Mouse (Mus musculus) spleen, adult 10 weeks (tissue): ENCODE measurements around the gene Olfr1025-ps1. TPM values are rescaled to one million over a fixed set of nuclear protein-coding genes. Genes with fewer than 3 reads are reported as not detected.

Experiments used
- polyA plus RNA-seq: library from polyadenylated mRNA; stranded (reverse); fragments of 350-450 nt; fragmentation: Illumina TruSeq; extraction: RNeasy Lipid Tissue Mini Kit (QIAGEN cat#74804); gene quantifications from one replicate; pipeline ENCODE4 v1.2.3, GENCODE M21; 2015; ENCODE audit warnings: low replicate concordance; ENCODE audit not compliant: insufficient read depth

Gene Olfr1025-ps1
- not detected for polyA plus RNA-seq

DNA sequence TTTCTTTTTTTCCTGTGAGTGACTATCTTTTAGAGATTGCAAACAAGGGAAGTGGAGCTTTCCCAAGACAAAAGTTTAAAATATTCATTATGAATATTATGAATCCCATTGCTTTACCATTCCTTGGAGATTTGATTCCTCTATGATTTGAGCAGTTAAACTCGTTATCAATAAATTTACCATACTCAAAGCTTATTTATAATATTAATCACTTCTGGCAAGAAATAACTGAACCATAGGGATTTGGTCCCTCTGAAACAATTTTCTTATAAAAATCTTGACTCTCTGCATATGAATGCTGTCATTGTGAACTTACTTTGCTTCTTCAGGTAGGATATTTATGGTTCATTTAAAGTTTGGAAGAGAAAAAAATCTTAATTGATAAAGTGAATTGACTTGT, at the start of gene Olfr1025-ps1:
Gene Olfr1025-ps1 (plus strand): TSS at position 301 of the 400 bp plus-strand sequence.

DNA sequence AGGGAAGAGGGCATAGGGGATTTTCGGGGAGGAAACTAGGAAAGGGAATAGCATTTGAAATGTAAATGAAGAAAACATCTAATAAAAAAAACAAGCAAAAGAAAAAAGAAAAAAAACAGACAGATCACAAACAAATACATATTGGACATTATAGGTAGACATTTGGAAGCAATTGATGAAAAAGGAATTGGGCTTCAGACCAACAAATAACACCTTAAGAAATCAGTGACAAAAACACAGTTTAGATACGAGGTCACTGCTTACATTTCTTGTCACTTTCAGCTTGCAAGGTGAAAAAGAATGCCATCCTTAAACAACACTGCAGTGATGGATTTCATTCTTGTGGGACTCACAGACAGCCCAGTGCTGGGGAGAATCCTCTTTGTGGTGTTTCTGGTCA, 46.7 kb upstream of the Olfr1025-ps1 start, which contains the start of gene Olfr1022:
Gene Olfr1022 (plus strand): TSS at position 301 of the 400 bp plus-strand sequence.

DNA sequence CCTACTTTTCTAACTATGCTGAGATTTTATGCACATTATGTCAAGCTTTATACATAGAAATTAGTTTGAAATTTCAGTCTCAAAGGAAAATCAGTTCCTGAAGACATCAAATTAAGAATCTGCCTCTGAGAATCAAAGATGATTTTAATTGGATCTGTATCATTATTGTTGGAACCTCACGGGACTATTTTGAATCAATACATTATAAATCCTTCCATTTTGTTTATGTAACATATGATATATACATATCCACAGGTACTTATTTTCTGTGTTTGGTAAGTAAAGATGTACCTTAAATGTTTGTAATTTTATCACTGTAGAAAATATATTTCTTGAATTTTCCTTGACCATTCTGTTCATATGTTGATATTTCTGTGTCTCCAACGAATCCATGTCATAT, 29.7 kb upstream of the Olfr1025-ps1 start, which contains the start of gene Olfr1023:
Gene Olfr1023 (plus strand): TSS at position 301 of the 400 bp plus-strand sequence.

DNA sequence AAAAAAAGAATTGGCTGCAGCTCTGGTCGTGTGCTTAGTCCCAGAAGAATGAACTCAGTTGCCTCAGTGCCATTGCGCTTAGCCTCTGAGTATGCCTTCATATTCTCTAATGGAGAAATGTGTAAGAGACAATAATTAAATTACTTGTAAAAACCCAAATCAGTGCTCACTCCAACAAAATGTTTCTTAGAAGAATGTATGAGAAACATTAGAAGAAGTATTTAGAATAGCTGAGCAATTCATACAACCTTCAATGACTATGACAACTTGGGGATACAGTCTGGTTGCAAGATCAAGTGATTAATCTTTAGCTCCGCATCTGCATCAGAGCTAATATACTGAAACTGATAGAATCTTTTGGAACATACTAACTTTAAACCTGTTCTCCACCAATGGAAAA, 10.0 kb upstream of the Olfr1025-ps1 start, which contains the start of gene Olfr1024:
Gene Olfr1024 (minus strand): TSS at position 101 of the 400 bp plus-strand sequence.

DNA sequence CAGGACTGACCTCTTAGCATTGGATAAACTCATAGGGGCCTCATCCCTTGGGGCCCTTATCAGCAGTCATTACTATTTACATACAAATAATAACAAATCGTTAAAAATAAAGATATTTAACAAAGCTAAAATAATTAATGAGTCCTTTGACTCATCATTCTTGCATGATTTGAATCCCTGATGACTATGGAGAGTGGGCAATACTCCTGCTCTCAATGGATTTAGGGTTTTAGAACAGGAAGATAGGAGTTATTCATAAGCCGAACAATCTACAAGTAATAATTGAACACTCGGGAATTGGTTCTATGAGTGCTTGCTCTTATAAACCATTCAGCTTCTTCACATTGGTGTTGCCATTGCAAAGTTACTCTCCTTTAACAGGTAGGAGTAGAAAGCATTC, 6.3 kb downstream of the Olfr1025-ps1 start, which contains the start of gene Olfr1026:
Gene Olfr1026 (plus strand): TSS at position 301 of the 400 bp plus-strand sequence.

DNA sequence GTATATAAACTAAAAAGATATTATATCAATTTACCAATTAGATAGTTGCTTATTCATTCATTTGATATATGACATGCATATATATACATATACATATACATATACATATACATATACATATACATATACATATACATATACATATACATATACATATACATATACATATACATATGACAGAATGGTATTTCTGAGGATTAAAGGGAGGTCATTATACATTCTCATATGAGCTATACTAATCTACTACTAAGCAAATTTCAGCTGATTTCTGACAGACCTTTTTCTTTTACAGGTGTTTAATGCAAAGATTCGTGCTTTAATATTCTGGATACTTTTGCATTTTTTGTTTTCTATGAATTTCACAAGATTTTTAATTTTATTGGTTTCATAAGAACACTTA, 35.1 kb downstream of the Olfr1025-ps1 start, which contains the start of gene Olfr1028:
Gene Olfr1028 (plus strand): TSS at position 301 of the 400 bp plus-strand sequence.

Other genes starting within 250 kb of the Olfr1025-ps1 start
- gene Olfr1006, start 236.4 kb upstream of the Olfr1025-ps1 start, polyA plus RNA-seq, result not detected
- not detected for gene Olfr1008, start 225.8 kb upstream of the Olfr1025-ps1 start, polyA plus RNA-seq
- not detected for gene Olfr1009, start 199.8 kb upstream of the Olfr1025-ps1 start, polyA plus RNA-seq
- not detected for gene Olfr1012, start 152.4 kb upstream of the Olfr1025-ps1 start, polyA plus RNA-seq
- gene Olfr1013, start 148.1 kb upstream of the Olfr1025-ps1 start, polyA plus RNA-seq, result not detected
- gene Olfr1014, start 142.5 kb upstream of the Olfr1025-ps1 start, polyA plus RNA-seq, result not detected
- not detected for gene Olfr1015, start 133.2 kb upstream of the Olfr1025-ps1 start, polyA plus RNA-seq
- not detected for gene Olfr1016, start 112.6 kb upstream of the Olfr1025-ps1 start, polyA plus RNA-seq
- gene Olfr1018, start 96.7 kb upstream of the Olfr1025-ps1 start, polyA plus RNA-seq, result not detected
- not detected for gene Olfr1019, start 69.7 kb upstream of the Olfr1025-ps1 start, polyA plus RNA-seq
- not detected for gene Olfr1020, start 68.2 kb upstream of the Olfr1025-ps1 start, polyA plus RNA-seq
- not detected for gene Olfr1022, start 46.6 kb upstream of the Olfr1025-ps1 start, polyA plus RNA-seq
- gene Olfr1023, start 29.6 kb upstream of the Olfr1025-ps1 start, polyA plus RNA-seq, result not detected
- not detected for gene Olfr1024, start 10.1 kb upstream of the Olfr1025-ps1 start, polyA plus RNA-seq
- gene Olfr1026, start 6.4 kb downstream of the Olfr1025-ps1 start, polyA plus RNA-seq, result not detected
- not detected for gene Olfr1028, start 35.2 kb downstream of the Olfr1025-ps1 start, polyA plus RNA-seq
- gene Olfr1029, start 58.7 kb downstream of the Olfr1025-ps1 start, polyA plus RNA-seq, result not detected
- not detected for gene Olfr1030, start 64.1 kb downstream of the Olfr1025-ps1 start, polyA plus RNA-seq
- not detected for gene Olfr1031, start 75.1 kb downstream of the Olfr1025-ps1 start, polyA plus RNA-seq
- gene Olfr1032, start 90.3 kb downstream of the Olfr1025-ps1 start, polyA plus RNA-seq, result not detected
- gene Olfr1033, start 105.4 kb downstream of the Olfr1025-ps1 start, polyA plus RNA-seq, result 3.5 TPM
- gene Olfr1034, start 130.7 kb downstream of the Olfr1025-ps1 start, polyA plus RNA-seq, result 0.54 TPM
- not detected for gene Olfr1036, start 158.8 kb downstream of the Olfr1025-ps1 start, polyA plus RNA-seq
- not detected for gene Olfr1037, start 172.2 kb downstream of the Olfr1025-ps1 start, polyA plus RNA-seq
- not detected for gene Olfr1039, start 220.7 kb downstream of the Olfr1025-ps1 start, polyA plus RNA-seq
- gene Olfr1040, start 231.5 kb downstream of the Olfr1025-ps1 start, polyA plus RNA-seq, result not detected
- not detected for gene Olfr1042, start 246.6 kb downstream of the Olfr1025-ps1 start, polyA plus RNA-seq